Mouse (Mus musculus): ENCODE measurements around the gene Ppp3ca. TPM values are rescaled to one million over a fixed set of nuclear protein-coding genes. Genes with fewer than 3 reads are reported as not detected.

Gene Ppp3ca
- polyA plus RNA-seq, 1 experiment, result 9.7 TPM

- Histone ChIP-seq H3ac (ENCODE audit: control insufficient read depth, insufficient read length, low read depth) (no peak overlapping the region), H3K79me2 (ENCODE audit: control insufficient read depth, insufficient read depth) (peaks cover 69% of the 10 kb centered on the region), H3K27me3 (ENCODE audit: control insufficient read depth, insufficient read depth, insufficient read length) (no peaks in the 10 kb centered on the region), H3K79me3 (ENCODE audit: low read depth) (peaks cover 13% of the 10 kb centered on the region), H3K4me3 (ENCODE audit: insufficient read depth, poor library complexity, severe bottlenecking) (no peak overlapping the region), H3K36me3 (ENCODE audit: control insufficient read depth, insufficient read depth) (no peaks in the 10 kb centered on the region)
- TF ChIP-seq FOSL1 (IDR thresholded peaks at IDR 0.05; ENCODE audit: insufficient read depth, low read length, poor library complexity, severe bottlenecking), result no peak
- TF ChIP-seq CTCF (IDR thresholded peaks at IDR 0.05; ENCODE audit: control insufficient read depth, insufficient read depth, insufficient read length), result no peak
- TF ChIP-seq CEBPB (IDR thresholded peaks at IDR 0.05; ENCODE audit: low read depth), result no peak
- TF ChIP-seq MYOD1 (IDR thresholded peaks at IDR 0.05; ENCODE audit: control insufficient read depth, insufficient read length, low read depth), result no peak
- no peak for TF ChIP-seq USF1 (IDR thresholded peaks at IDR 0.05; ENCODE audit: low read depth)
- no peak for TF ChIP-seq MAX (IDR thresholded peaks at IDR 0.05)
- TF ChIP-seq MYOG (IDR thresholded peaks at IDR 0.05; ENCODE audit: control insufficient read depth, extremely low read depth, insufficient read length), result no peak
Observed at GRCm38 (mm10) chr3:136708230-136708629, 38.3 kb downstream of the Ppp3ca start.

GRCm38 (mm10) chr3:136710310-136710906, 40.5 kb downstream of the Ppp3ca start:
- no peaks in the 10 kb centered on the region for H3K27me3 ChIP-seq (ENCODE audit: control insufficient read depth, insufficient read depth, insufficient read length)
- no peak overlapping the region for H3ac ChIP-seq (ENCODE audit: control insufficient read depth, insufficient read length, low read depth)
- no peak overlapping the region for H3K4me3 ChIP-seq (ENCODE audit: insufficient read depth, poor library complexity, severe bottlenecking)
- TF ChIP-seq MYOD1 (IDR thresholded peaks at IDR 0.05; ENCODE audit: control insufficient read depth, insufficient read length, low read depth), result no peak
- H3K36me3 ChIP-seq (ENCODE audit: control insufficient read depth, insufficient read depth), result no peaks in the 10 kb centered on the region
- peaks cover 14% of the 10 kb centered on the region for H3K79me3 ChIP-seq (ENCODE audit: low read depth)
- peaks cover 61% of the 10 kb centered on the region for H3K79me2 ChIP-seq (ENCODE audit: control insufficient read depth, insufficient read depth)

- Histone ChIP-seq H3ac (ENCODE audit: control insufficient read depth, insufficient read length, low read depth) (no peak overlapping the region), H3K79me3 (ENCODE audit: low read depth) (peaks cover 7% of the 10 kb centered on the region), H3K4me3 (ENCODE audit: insufficient read depth, poor library complexity, severe bottlenecking) (no peak overlapping the region), H3K27me3 (ENCODE audit: control insufficient read depth, insufficient read depth, insufficient read length) (no peaks in the 10 kb centered on the region), H3K79me2 (ENCODE audit: control insufficient read depth, insufficient read depth) (peaks cover 48% of the 10 kb centered on the region), H3K36me3 (ENCODE audit: control insufficient read depth, insufficient read depth) (no peaks in the 10 kb centered on the region)
- TF ChIP-seq FOSL1 (IDR thresholded peaks at IDR 0.05; ENCODE audit: insufficient read depth, low read length, poor library complexity, severe bottlenecking), result no peak
- no peak for TF ChIP-seq MAX (IDR thresholded peaks at IDR 0.05)
- TF ChIP-seq CEBPB (IDR thresholded peaks at IDR 0.05; ENCODE audit: low read depth), result no peak
- TF ChIP-seq CTCF (IDR thresholded peaks at IDR 0.05; ENCODE audit: control insufficient read depth, insufficient read depth, insufficient read length), result no peak
- no peak for TF ChIP-seq MYOD1 (IDR thresholded peaks at IDR 0.05; ENCODE audit: control insufficient read depth, insufficient read length, low read depth)
- TF ChIP-seq USF1 (IDR thresholded peaks at IDR 0.05; ENCODE audit: low read depth), result no peak
- TF ChIP-seq MYOG (IDR thresholded peaks at IDR 0.05; ENCODE audit: control insufficient read depth, extremely low read depth, insufficient read length), result no peak
Observed at GRCm38 (mm10) chr3:136714307-136715039, 44.5 kb downstream of the Ppp3ca start.

GRCm38 (mm10) chr3:136716247-136716646, 46.3 kb downstream of the Ppp3ca start:
- Histone ChIP-seq H3K4me3 (ENCODE audit: insufficient read depth, poor library complexity, severe bottlenecking) (no peak overlapping the region), H3K79me2 (ENCODE audit: control insufficient read depth, insufficient read depth) (peaks cover 57% of the 10 kb centered on the region), H3K36me3 (ENCODE audit: control insufficient read depth, insufficient read depth) (no peaks in the 10 kb centered on the region), H3K79me3 (ENCODE audit: low read depth) (peaks cover 7% of the 10 kb centered on the region), H3K27me3 (ENCODE audit: control insufficient read depth, insufficient read depth, insufficient read length) (no peaks in the 10 kb centered on the region), H3ac (ENCODE audit: control insufficient read depth, insufficient read length, low read depth) (no peak overlapping the region)
- TF ChIP-seq CTCF (IDR thresholded peaks at IDR 0.05; ENCODE audit: control insufficient read depth, insufficient read depth, insufficient read length) (no peak), USF1 (IDR thresholded peaks at IDR 0.05; ENCODE audit: low read depth) (no peak), MAX (IDR thresholded peaks at IDR 0.05) (no peak), FOSL1 (IDR thresholded peaks at IDR 0.05; ENCODE audit: insufficient read depth, low read length, poor library complexity, severe bottlenecking) (no peak), CEBPB (IDR thresholded peaks at IDR 0.05; ENCODE audit: low read depth) (no peak), MYOD1 (IDR thresholded peaks at IDR 0.05; ENCODE audit: control insufficient read depth, insufficient read length, low read depth) (no peak), MYOG (IDR thresholded peaks at IDR 0.05; ENCODE audit: control insufficient read depth, extremely low read depth, insufficient read length) (no peak)

GRCm38 (mm10) chr3:136718412-136718811, 48.5 kb downstream of the Ppp3ca start:
- H3K79me3 ChIP-seq (ENCODE audit: low read depth), result peaks cover 5% of the 10 kb centered on the region
- H3K4me3 ChIP-seq (ENCODE audit: insufficient read depth, poor library complexity, severe bottlenecking), result no peak overlapping the region
- no peak overlapping the region for H3ac ChIP-seq (ENCODE audit: control insufficient read depth, insufficient read length, low read depth)
- H3K36me3 ChIP-seq (ENCODE audit: control insufficient read depth, insufficient read depth), result no peaks in the 10 kb centered on the region
- no peaks in the 10 kb centered on the region for H3K27me3 ChIP-seq (ENCODE audit: control insufficient read depth, insufficient read depth, insufficient read length)
- H3K79me2 ChIP-seq (ENCODE audit: control insufficient read depth, insufficient read depth), result peaks cover 61% of the 10 kb centered on the region
- TF ChIP-seq USF1 (IDR thresholded peaks at IDR 0.05; ENCODE audit: low read depth), result no peak
- no peak for TF ChIP-seq MAX (IDR thresholded peaks at IDR 0.05)
- no peak for TF ChIP-seq MYOG (IDR thresholded peaks at IDR 0.05; ENCODE audit: control insufficient read depth, extremely low read depth, insufficient read length)
- no peak for TF ChIP-seq MYOD1 (IDR thresholded peaks at IDR 0.05; ENCODE audit: control insufficient read depth, insufficient read length, low read depth)
- TF ChIP-seq FOSL1 (IDR thresholded peaks at IDR 0.05; ENCODE audit: insufficient read depth, low read length, poor library complexity, severe bottlenecking), result no peak
- no peak for TF ChIP-seq CEBPB (IDR thresholded peaks at IDR 0.05; ENCODE audit: low read depth)
- no peak for TF ChIP-seq CTCF (IDR thresholded peaks at IDR 0.05; ENCODE audit: control insufficient read depth, insufficient read depth, insufficient read length)
